Mouse (Mus musculus): ENCODE results near the gene Sntg2.

Sntg2 gene

GRCm38 (mm10) chr12:30201031-30201430 is 172.1 kb downstream of the Sntg2 start:
- DNase-seq (ENCODE audit: low spot score), result no peak

- DNase-seq (ENCODE audit: low spot score), result no peak
These were observed 172.6 kb downstream of the Sntg2 start for GRCm38 (mm10) chr12:30200621-30201020.

- DNase-seq (ENCODE audit: low spot score), result peak; percentile 43
These were observed 173.4 kb downstream of the Sntg2 start for GRCm38 (mm10) chr12:30199735-30200134.

- no peak for DNase-seq (ENCODE audit: low spot score)
These were observed 174.9 kb downstream of the Sntg2 start for GRCm38 (mm10) chr12:30198250-30198649.

GRCm38 (mm10) chr12:30181721-30182120 is 191.5 kb downstream of the Sntg2 start:
- no peak for DNase-seq (ENCODE audit: low spot score)

GRCm38 (mm10) chr12:30179623-30180022 is 193.6 kb downstream of the Sntg2 start:
- no peak for DNase-seq (ENCODE audit: low spot score)

GRCm38 (mm10) chr12:30177966-30178365 is 195.2 kb downstream of the Sntg2 start:
- no peak for DNase-seq (ENCODE audit: low spot score)

- no peak for DNase-seq (ENCODE audit: low spot score)
These were observed 195.6 kb downstream of the Sntg2 start for GRCm38 (mm10) chr12:30177529-30177928.

GRCm38 (mm10) chr12:30168491-30168890 is 204.7 kb downstream of the Sntg2 start:
- DNase-seq (ENCODE audit: low spot score), result no peak

- DNase-seq (ENCODE audit: low spot score), result no peak
These were observed 208.6 kb downstream of the Sntg2 start for GRCm38 (mm10) chr12:30164538-30164937.

- no peak for DNase-seq (ENCODE audit: low spot score)
These were observed 209.2 kb downstream of the Sntg2 start for GRCm38 (mm10) chr12:30164005-30164404.

GRCm38 (mm10) chr12:30161731-30162406 is 211.3 kb downstream of the Sntg2 start:
- DNase-seq (ENCODE audit: low spot score), result no peak

- peak; percentile 23 for DNase-seq (ENCODE audit: low spot score)
These were observed 212.7 kb downstream of the Sntg2 start for GRCm38 (mm10) chr12:30160475-30160874.

GRCm38 (mm10) chr12:30159788-30160187 is 213.4 kb downstream of the Sntg2 start:
- DNase-seq (ENCODE audit: low spot score), result no peak

GRCm38 (mm10) chr12:30154079-30154673 is 219.0 kb downstream of the Sntg2 start:
- DNase-seq (ENCODE audit: low spot score), result no peak

- no peak for DNase-seq (ENCODE audit: low spot score)
These were observed 231.1 kb downstream of the Sntg2 start for GRCm38 (mm10) chr12:30142085-30142484.

GRCm38 (mm10) chr12:30132524-30132923 is 240.7 kb downstream of the Sntg2 start, which contains the start of gene Tpo:
Gene Tpo (minus strand): TSS chr12:30132624.
- DNase-seq (ENCODE audit: low spot score), result no peak

GRCm38 (mm10) chr12:30129411-30129716 is 243.8 kb downstream of the Sntg2 start:
- no peak for DNase-seq (ENCODE audit: low spot score)

GRCm38 (mm10) chr12:30128561-30129410 is 244.4 kb downstream of the Sntg2 start:
- DNase-seq (ENCODE audit: low spot score), result peak; percentile 73
